Mouse (Mus musculus) lung, adult 18-20 months (tissue): ENCODE data around the gene Tspan13.

Source experiments
- DNase-seq, 2 experiments: peaks; one replicate each; pipeline ENCODE4 v3.0.0; 2022; ENCODE audit warnings: mixed read lengths in 2 of 2

Gene Tspan13

DNA sequence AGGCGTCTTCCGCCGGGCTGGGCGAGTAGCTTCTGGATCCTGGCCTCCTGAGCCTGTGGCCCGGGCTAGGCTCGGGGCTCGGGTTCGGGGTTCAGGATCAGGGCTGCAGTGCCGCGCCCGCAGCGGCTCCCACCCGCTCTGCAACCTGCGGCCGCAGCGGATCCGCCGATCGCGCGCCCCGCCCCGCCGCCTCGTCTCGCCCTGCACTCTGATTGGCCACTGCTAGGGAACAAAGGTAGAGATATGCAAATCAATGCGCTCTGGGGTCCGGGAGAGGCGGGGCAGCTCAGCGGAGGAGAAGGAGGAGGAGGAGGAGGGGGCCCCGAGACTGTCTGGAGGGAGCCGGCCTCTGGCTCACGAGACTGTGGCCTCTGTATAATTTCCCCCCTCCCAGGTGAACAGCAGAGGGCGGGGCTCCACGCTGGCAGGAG lies at the start of gene Tspan13:
Tspan13 (minus strand) TSS at position 153 of the 431 bp plus-strand sequence.
- DNase-seq = peak; percentile 93 to 94

DNA sequence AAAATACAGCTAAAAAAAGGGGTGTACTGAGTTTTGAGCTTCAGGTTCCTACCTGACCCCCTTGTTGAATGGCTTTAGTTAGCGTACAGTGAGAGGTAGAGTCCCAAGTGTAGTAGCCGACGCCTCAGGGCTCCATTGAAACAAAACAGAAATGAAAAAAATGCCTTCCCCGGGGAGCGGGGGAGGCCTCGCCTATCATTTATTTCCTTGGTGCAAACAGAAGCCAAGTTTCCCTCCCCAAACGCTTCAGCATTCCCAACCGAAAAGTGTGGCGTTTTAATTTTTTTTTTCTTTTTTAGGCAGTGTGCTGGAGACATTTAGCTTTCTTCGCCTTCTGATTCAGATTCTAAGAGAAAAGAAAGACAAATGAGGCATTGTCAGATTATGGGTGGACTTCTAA lies 49.7 kb upstream of the Tspan13 start:
- DNase-seq = no peak

DNA sequence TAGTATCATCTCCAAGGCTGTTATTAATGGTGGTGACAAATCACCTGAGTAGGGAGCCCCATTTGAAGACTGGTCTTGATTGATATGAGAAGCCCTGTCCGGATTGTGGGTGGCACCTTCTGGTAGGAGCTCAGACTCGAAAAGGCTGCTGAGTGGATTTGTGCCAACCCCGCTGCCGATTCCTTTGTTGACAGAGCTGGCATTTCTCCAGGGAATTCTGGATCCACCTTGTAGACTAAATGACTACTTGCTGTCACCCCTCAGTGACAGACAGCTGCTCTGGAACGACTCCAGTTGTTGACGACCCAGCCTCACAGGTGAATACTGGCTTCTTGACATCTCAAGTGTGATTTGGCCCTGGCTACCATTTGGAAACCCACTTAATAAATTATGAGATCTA lies 46.9 kb upstream of the Tspan13 start:
- DNase-seq = peak; percentile 7 to 33

DNA sequence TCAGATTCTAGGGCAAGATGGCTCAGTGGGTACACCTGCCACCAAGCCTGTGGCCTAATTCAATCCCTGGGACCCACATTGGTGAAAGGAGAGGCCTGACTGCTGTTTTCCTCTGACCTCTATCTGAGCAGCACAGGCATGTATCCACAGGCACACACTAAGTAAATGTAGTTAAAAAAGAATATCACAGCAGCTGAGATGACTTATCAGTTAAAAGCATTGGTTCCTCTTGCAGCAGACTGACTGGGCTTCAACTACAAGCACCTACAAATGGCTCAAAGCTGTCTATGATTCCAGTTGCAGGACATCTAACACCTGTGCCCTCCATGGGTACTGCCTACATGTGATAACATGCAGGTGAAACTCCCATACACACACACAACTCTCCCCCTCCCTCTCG lies 46.5 kb upstream of the Tspan13 start:
- DNase-seq = no peak

DNA sequence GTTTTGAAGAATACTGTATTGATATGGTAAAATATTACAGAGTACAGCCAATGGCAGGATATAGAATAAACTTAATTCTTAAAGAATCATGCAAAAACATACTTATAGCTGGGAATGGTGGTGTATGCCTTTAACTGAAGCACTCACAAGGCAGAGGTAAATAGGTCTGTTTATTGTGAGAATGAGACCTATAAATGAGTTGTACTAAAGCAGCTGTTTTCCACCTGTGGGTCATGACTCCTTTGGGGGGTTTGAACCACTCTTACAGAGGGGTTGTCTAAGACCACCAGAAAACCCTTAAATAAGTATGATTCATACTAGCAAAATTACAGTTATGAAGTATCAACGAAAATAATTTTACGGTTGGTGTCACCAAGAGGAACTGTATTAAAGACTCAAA lies 43.1 kb upstream of the Tspan13 start:
- no peak for DNase-seq

DNA sequence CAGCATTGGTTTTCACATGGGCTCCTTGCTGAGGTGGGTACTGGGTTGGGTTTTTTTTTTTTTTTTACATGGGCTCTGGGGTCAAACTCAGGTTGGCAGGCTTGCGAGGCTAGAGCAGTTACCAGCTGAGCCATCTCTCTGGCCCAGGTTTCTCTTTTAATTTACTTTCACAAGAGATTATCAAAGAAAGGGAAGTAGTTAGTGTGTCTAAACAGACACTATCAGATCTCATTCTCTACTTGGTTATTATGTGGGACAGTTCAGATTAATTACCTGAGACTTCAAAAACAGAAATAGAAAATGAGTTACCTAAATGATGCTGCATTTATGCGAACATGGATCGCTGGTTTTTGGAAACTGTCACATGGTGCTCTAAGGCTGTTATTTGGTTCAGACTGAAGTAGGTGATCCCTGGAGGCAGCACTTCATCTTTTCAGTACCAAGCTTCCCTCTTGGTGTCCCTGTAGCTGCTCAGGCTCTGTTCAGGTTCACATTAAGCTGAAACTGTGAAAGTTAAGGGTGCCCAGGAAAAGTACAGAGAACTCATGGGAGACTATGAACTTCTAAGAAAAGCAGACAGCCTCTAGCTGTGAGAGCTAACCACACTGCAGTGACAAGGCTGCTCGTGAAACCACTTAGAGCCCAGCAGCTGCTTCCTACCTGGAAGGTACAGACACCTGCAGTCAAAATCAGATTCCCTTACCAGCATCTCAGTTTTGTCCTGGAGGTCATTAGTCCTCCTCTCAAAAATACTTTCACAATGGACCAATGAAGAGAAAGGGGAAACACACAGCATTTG lies 36.0 kb upstream of the Tspan13 start:
- DNase-seq = no peak

DNA sequence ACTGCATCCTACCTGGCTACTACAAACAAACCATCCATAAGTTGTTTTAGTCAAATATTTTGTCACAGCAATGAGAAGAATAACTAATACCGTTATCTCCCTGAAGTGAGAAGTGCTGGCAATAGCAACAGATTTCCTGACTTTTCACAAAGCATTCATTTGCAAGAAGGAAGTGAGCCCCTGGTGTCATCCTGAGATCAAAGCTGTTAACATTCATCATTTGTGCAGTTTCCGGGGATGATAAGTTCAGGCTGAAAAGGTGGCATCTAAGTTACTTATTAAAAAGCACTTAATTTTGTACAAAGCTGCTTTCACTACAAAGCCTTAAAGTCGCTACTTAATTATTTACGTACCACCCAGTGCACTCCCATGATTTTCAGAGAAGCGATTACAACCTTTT lies 30.6 kb upstream of the Tspan13 start:
- DNase-seq = no peak

DNA sequence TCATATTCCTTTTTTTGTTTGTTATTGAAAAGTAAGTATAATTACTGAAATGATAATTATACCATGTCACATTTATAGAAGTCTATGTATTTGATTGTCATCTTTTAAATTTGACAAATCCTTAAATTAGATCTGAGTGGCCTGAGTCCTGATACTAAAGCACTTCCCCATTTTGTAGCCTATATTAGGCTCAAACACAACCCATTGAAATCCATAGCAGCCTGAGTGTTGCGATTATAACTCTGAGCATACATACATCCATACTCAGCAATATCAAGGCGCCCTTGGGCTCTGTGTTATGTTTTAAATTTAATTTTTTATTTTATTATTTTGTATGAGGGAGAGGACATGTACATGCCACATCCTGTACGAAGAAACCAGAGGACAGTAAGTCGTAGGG lies 27.9 kb upstream of the Tspan13 start:
- DNase-seq = no peak

DNA sequence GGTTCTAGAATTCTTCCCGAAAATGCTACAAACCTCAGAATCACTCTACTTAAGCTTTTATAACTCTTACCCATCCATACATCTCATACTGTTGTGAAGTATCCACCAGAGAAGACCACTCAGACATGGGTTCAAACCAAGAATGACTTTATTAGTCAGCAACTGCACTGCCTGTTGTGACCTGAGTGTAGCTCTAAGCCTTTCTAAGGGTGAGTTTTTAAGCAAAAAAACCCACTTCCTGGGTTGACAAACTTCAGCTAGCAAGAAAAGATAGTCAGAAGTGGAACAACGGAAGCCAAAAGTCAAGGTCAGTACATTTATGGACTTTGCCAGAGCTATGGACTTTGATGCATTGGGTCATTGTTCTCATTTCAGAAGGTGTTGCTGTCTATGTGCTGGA lies 25.2 kb upstream of the Tspan13 start:
- DNase-seq = no peak

DNA sequence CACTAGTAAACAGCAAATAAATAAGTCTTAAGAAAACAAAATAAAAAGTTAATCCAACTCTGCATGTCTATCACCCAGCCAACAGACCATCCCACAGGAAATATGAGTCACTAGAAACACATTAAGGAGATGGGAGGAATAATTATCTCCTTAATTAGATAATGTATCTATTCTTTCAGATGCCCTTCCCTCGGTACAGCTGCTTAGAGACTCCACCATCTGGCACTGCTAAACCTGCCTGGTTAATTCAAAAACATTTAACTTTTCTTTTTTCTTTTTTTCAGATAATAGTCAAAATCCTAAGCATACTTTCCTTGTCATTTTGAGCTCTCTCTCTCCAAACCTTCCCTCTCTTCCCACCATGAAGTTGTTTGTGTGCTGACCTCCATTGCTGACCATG lies 23.6 kb upstream of the Tspan13 start:
- DNase-seq = no peak

DNA sequence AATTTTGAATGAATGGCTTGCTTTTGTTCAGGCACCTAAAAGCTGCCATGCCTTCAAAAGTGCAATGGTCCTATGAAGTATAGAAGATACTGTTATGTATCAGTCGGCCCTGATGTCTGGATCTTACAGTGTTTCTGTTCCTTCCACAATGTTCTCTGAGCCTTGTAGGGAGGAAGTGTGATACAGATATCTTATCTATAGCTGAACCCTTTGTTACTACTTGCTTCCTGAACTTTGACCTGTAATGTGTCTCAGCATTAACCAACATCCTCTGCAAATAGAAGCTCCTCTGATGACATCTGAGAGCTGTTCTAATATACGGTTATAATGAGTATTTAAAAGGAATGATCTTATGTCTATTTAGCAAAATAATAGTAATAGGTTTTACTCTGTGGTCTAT lies 15.4 kb upstream of the Tspan13 start:
- DNase-seq = no peak

DNA sequence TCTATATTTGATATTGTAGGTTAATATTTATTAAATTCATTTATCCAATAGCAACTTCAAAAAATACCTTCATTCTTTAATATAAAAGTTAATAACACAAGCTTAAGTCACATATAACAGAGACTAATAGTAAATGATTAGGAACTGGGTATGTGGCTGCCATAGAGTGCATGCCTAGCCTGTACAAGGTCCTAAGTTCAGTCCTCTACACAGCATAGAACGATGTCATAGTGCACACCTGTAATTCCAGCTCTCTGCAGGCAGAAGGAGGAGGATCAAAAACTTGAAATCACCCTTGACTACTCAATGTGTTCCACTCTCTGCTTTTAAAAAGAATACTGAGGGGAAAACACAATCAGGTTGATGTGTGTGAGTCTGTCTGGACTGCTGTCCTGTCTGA lies 8.0 kb upstream of the Tspan13 start:
- no peak for DNase-seq

DNA sequence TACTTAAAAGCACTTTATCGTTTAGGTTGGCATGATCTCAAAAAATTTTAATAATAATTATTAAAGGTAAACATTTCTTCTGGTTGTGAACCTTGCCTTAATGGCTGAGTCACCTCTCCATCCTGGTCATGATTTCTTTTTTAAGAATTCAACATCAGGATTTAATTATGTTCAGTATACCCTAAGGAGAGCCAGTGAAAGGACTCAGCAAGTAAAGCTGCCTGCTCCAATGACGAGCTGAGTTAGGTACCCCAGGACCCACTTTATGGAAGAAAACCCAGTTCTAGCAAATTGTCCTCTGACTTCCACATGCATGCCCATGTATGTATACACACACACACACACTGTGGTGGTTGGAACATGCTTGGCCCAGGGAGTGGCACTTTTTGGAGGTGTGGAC lies 5.3 kb upstream of the Tspan13 start:
- DNase-seq = no peak

DNA sequence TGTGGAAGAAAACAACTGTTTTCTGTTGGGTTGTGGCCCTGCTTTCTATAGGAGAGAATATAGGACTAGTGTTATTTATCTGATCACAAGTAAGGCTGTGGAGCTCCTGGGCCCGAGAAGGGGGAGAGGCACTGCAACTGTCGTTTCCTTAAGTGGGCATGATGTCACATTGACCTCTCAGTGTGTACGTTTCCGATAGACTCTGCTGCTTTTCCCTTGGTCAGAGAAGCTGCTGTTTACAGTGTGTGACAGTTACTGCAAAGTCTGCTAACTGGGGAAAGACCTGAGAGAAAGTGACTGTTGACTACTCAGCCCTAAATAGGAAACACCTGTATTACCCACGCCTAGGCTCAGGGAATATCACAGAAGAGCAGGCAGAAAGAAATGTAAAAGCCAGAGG lies 3.9 kb upstream of the Tspan13 start:
- DNase-seq = no peak

DNA sequence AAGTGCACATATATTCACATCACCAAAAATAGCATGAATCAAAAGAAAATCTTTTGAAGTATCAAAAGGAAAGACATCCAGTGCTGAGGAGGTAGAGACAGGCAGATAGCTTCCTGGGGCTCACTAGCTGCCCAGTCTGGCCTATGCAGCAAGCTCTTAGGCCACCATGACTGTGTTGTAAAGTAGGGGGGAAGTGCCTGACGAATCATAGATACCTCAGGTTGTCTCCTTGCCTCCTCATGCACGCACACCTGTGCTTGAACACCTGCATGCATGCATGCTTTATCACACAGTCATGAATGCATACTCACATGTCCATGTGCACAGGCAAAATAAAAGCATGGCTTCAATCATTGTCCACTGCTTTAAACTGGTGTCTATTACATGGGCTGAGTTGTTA lies 2.4 kb upstream of the Tspan13 start:
- no peak for DNase-seq

DNA sequence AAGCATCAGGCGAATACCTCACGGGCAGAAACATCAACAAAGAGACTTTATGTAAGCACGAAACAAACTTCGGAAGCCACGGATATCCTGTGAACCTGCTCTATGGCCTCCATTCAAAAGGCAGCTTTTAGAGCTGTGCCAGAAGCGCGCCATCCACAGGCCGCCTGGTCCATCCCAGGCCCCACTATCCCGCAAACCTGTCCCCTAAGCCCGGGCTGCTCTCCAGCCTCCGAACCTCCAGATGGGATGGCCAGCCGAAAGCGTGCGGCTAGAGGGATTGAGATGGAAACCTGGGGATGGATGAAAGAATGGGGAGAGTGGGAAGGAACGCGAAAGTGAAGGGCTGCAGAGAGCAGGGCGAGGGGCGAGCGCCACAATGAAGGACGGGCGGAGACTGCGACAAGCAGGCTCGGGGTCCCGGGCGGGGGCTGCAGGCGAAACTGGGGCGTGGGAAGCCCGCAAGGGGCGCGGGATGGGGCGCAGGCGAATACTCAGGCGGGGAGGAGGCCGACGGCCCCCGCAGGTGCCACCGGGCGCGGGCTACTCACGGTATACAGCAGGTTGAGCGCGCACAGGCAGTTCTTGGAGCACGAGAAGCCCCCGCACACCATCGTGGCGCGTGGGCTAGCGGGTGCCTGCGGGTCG lies 475 bp downstream of the Tspan13 start:
- peak; percentile 74 to 77 for DNase-seq

DNA sequence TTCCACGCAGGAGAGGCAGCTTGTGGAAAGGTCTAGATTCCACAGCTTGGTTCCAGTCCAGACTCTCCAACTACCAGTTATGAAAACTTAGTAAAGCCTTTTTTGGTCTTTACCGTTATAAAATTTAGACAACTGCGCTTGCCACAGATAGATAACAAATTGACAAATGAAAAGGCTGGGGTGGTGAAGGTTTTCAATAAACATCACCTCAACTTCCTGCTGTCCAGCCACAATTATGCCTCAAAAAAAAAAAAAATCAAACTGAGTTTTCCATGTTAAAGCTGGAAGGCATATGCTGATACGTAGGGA lies 1.1 kb downstream of the Tspan13 start:
- no peak for DNase-seq

DNA sequence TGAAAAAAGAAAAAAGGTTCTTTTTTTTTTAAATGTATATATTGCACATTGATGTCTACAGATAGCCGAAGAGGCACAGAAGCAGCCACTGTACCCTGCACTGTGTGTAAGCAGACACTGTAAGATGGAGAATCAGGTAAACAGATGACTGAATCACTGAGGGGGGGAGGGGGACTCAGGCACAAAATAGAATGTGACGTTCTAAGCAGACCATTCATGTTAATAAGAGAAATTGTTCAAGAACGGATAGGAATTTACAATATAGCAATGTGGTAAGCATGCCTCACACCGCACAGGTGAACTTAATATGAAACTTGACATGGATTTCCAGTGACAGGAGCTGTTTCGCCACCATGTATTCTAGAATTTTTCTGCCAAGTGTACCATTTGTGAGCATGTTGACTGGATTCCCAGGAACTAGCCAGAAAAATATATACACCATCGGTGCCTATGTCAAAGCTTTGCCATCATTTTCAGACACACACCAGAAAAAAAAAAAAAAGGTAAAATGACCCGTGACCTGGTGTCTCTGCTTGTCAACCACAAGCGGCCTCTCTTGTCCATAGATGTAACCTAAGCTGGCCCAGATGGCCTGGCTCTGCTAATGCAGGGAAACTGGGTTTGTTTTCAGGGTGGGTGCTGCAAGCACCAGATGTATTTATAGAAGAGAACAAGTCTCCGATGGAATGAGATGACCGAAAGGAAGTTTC lies 1.6 kb downstream of the Tspan13 start:
- DNase-seq = peak in 1 of 2 experiments; percentile 30

DNA sequence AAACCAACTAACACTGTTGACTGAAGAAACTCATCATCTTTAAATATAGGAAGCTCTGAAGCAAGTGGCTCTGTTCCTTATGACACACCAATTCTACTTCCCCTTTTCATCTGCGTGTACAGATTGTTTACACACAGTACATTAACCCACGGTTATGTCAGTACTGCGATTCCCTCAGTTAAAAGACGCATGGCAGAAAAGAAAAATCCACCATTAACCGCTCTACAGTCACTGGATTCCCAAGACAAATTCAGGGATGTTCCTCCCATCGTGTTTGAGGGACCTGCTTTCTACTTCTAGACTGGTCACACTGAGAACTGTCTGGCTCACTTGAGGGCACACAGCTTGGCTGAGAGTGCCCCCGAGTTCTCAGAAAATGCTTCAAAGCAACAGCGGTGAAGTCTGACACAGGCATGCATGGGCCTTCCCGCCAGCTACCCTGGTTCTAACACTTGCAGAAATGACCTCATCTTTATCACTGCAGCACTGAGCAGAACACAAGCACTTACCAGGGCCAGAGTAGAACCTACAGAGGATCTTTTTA lies 2.7 kb downstream of the Tspan13 start:
- peak in 1 of 2 experiments; percentile 18 for DNase-seq

DNA sequence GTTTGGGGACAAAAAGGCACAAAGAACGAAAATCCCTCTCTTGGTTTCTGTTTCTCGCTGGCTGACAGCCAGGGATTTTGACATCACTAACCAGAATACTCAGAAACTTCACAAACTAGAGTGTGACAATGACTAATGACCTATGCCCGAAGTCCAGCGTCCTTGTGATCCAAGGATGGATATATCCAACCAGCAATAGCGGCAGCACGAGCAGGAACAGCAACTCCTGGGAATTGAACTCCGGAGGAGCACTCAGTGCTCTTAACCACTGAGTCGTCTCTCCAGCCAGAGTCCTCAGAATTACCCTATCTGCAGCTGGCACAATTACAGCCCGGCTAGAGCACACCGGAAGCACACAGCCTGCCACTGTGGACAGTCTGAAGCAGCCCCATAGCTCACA lies 5.5 kb downstream of the Tspan13 start:
- DNase-seq = peak in 1 of 2 experiments; percentile 12

DNA sequence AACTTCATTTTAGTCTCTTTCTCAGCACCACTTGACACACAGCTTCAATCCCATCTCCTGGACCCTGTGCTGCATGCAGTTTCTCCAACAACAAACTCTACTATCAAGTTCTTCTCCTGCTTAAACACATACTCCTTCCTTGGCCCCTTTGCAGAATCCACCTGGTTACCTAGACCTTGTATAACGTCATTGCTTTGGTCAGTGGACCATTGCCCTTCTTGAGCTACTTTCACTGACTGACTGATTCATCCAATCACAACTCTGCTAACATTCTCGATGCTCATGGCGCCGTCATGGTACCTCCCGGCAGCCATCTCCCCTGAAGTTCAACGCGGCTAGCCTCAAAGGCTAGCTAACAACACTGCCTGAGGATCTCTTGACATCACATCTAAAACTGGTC lies 6.2 kb downstream of the Tspan13 start:
- DNase-seq = no peak

DNA sequence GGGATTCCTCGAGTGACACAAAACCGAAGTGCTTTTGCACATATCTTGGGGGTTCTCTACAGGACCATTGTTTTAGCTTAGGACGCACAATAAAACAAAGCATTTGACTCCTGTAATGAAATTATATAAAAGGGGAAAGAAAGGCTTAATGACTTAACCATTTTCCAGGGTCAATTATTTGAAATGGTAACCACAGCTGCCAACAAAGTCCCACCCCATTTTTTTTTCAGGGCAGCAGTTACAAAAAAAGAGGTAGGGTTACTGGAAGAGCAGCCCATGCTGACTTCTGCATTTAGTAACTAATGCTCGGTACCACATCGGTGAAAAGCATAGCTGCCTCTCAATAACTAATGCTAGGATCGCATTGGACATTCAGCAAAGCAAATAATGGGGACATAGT lies 6.8 kb downstream of the Tspan13 start:
- DNase-seq = no peak

DNA sequence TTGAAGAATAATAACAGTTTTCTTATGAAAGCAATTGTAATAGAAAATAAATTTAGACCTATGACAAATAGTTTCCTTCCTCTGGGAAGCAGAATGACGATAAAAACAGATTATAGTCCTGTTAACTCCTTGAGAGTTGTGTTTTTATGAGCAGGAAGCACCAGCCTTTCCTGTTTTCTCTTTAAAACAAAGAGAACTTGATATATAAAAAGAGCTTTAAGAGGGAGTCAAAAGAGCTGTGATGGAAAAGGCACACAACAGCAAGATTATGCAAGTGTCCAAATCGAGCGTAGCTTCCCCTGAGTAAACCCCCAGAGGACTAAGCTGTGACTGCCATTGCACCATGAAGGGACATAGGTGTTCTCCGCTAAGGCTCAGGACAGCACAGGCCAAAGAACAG lies 9.9 kb downstream of the Tspan13 start:
- no peak for DNase-seq
